Mouse (Mus musculus) kidney, embryonic 15.5 days (tissue): ENCODE data around the gene 1700029P11Rik. TPM values are rescaled to one million over a fixed set of nuclear protein-coding genes. Genes with fewer than 3 reads are reported as not detected.

ENCODE experiments used
- ATAC-seq: fragments of 200-750 bp; cut with Nextera tagmentation; replicated peaks from 2 replicates; pipeline ENCODE4 v1.8.0; 2017; ENCODE audit warnings: moderate TSS enrichment; ENCODE audit not compliant: low FRiP score
- H3K27ac ChIP-seq: fragments of 300-500 bp; sonication (generic); 2 replicates; pipeline ENCODE4 v1.5.1; 2015; ENCODE audit warnings: mild to moderate bottlenecking, inconsistent platforms
- H3K27me3 ChIP-seq: fragments of 300-500 bp; sonication (generic); 2 replicates; pipeline ENCODE4 v1.6.1; 2015; ENCODE audit warnings: inconsistent platforms
- H3K36me3 ChIP-seq: fragments of 300-500 bp; sonication (generic); 2 replicates; pipeline ENCODE4 v1.6.1; 2015; ENCODE audit warnings: inconsistent platforms
- H3K4me1 ChIP-seq: fragments of 300-500 bp; sonication (generic); 2 replicates; pipeline ENCODE4 v1.6.1; 2015; ENCODE audit warnings: inconsistent platforms
- H3K4me2 ChIP-seq: fragments of 300-500 bp; sonication (generic); 2 replicates; pipeline ENCODE4 v1.6.1; 2015; ENCODE audit warnings: moderate library complexity, mild to moderate bottlenecking, inconsistent platforms
- H3K4me3 ChIP-seq: fragments of 300-500 bp; sonication (generic); replicated peaks from 2 replicates; pipeline ENCODE4 v1.5.1; 2015; ENCODE audit warnings: mild to moderate bottlenecking, inconsistent platforms
- H3K9ac ChIP-seq: fragments of 300-500 bp; sonication (generic); 2 replicates; pipeline ENCODE4 v1.6.1; 2015; ENCODE audit warnings: mild to moderate bottlenecking, inconsistent platforms
- H3K9me3 ChIP-seq: fragments of 300-500 bp; sonication (generic); replicated peaks from 2 replicates; pipeline ENCODE4 v1.6.1; 2016; ENCODE audit warnings: inconsistent platforms
- WGBS: fragments of 180-500 bp; shearing (Covaris S2); methylation state at CpG from one replicate; pipeline ENCODE4 v1.1.7; 2015; ENCODE audit warnings: mixed read lengths; 5-methylcytosine and 5-hydroxymethylcytosine counted together
- polyA plus RNA-seq: library from polyadenylated mRNA; unstranded; fragments of >200 nt; fragmentation: Nextera tagmentation; extraction: Ambion mirVana; gene quantifications from 2 replicates; pipeline ENCODE4 v1.2.1, GENCODE M21; 2015

Gene 1700029P11Rik
- polyA plus RNA-seq, 1 experiment from 2014 or later = not detected

GRCm38 (mm10) chr15:82016830-82017229 is 36.5 kb downstream of the 1700029P11Rik start:
- Histone ChIP-seq H3K4me2 (peak overlapping the region; percentile 91), H3K4me1 (peaks cover 32% of the 10 kb centered on the region), H3K4me3 (peak overlapping the region; percentile 98), H3K27me3 (no peaks in the 10 kb centered on the region), H3K9me3 (no peaks in the 10 kb centered on the region), H3K36me3 (peaks cover 25% of the 10 kb centered on the region), H3K27ac (peak overlapping the region; percentile 88), H3K9ac (peak overlapping the region; percentile 89)
- 26% methylated on average over 6 of the region's 6 CpGs for WGBS
- no peak for ATAC-seq

- Histone ChIP-seq H3K4me2 (0 out of 2 replicates have a peak overlapping the region, but pooled peaks have one; percentile 17), H3K4me1 (peaks cover 32% of the 10 kb centered on the region), H3K4me3 (0 out of 2 replicates have a peak overlapping the region, but pooled peaks have one; percentile 8), H3K27me3 (no peaks in the 10 kb centered on the region), H3K9me3 (no peaks in the 10 kb centered on the region), H3K9ac (no peak overlapping the region), H3K27ac (no peak overlapping the region), H3K36me3 (peaks cover 31% of the 10 kb centered on the region)
- WGBS = 65% methylated on average over 4 of the region's 4 CpGs
- ATAC-seq = no peak
Observed at GRCm38 (mm10) chr15:82017461-82017860, 37.1 kb downstream of the 1700029P11Rik start.

- H3K36me3 ChIP-seq = peaks cover 50% of the 10 kb centered on the region
- H3K4me3 ChIP-seq = no peak overlapping the region
- no peaks in the 10 kb centered on the region for H3K27me3 ChIP-seq
- H3K4me1 ChIP-seq = peaks cover 21% of the 10 kb centered on the region
- H3K9me3 ChIP-seq = no peaks in the 10 kb centered on the region
- no peak for ATAC-seq
- no peak overlapping the region for H3K4me2 ChIP-seq
- H3K27ac ChIP-seq = no peak overlapping the region
- no peak overlapping the region for H3K9ac ChIP-seq
- WGBS = 83% methylated on average over 3 of the region's 3 CpGs
Observed at GRCm38 (mm10) chr15:82019288-82019687, 38.9 kb downstream of the 1700029P11Rik start.

GRCm38 (mm10) chr15:82022535-82023088 is 42.3 kb downstream of the 1700029P11Rik start:
- 89% methylated on average over 13 of the region's 13 CpGs for WGBS
- Histone ChIP-seq H3K27ac (no peak overlapping the region), H3K9ac (no peak overlapping the region), H3K4me2 (no peak overlapping the region), H3K27me3 (no peaks in the 10 kb centered on the region), H3K4me3 (no peak overlapping the region), H3K4me1 (no peaks in the 10 kb centered on the region), H3K9me3 (no peaks in the 10 kb centered on the region), H3K36me3 (peaks cover 83% of the 10 kb centered on the region)
- no peak for ATAC-seq

- Histone ChIP-seq H3K27ac (no peak overlapping the region), H3K9me3 (no peaks in the 10 kb centered on the region), H3K4me2 (no peak overlapping the region), H3K4me3 (no peak overlapping the region), H3K4me1 (no peaks in the 10 kb centered on the region), H3K9ac (no peak overlapping the region), H3K27me3 (no peaks in the 10 kb centered on the region), H3K36me3 (peaks cover 91% of the 10 kb centered on the region)
- no peak for ATAC-seq
- 89% methylated on average over 6 of the region's 6 CpGs for WGBS
Observed at GRCm38 (mm10) chr15:82023965-82024635, 43.8 kb downstream of the 1700029P11Rik start.

- Histone ChIP-seq H3K27me3 (no peaks in the 10 kb centered on the region), H3K36me3 (peaks cover 98% of the 10 kb centered on the region), H3K27ac (no peak overlapping the region), H3K4me1 (no peaks in the 10 kb centered on the region), H3K4me2 (no peak overlapping the region), H3K4me3 (no peak overlapping the region), H3K9me3 (no peaks in the 10 kb centered on the region), H3K9ac (no peak overlapping the region)
- ATAC-seq = no peak
- 88% methylated on average over 7 of the region's 7 CpGs for WGBS
Observed at GRCm38 (mm10) chr15:82027276-82027675, 46.9 kb downstream of the 1700029P11Rik start.

GRCm38 (mm10) chr15:82027726-82028125 is 47.4 kb downstream of the 1700029P11Rik start:
- Histone ChIP-seq H3K9me3 (no peaks in the 10 kb centered on the region), H3K27ac (no peak overlapping the region), H3K9ac (no peak overlapping the region), H3K27me3 (no peaks in the 10 kb centered on the region), H3K4me3 (no peak overlapping the region), H3K36me3 (peaks cover 97% of the 10 kb centered on the region), H3K4me2 (no peak overlapping the region), H3K4me1 (no peaks in the 10 kb centered on the region)
- ATAC-seq = no peak
- 89% methylated on average over 7 of the region's 7 CpGs for WGBS

Other genes starting within 250 kb of the 1700029P11Rik start
- gene Zc3h7b, start 235.5 kb upstream of the 1700029P11Rik start, polyA plus RNA-seq = 34.8 and 37.4 TPM in 2 replicates
- gene Rangap1, start 235.0 kb upstream of the 1700029P11Rik start, polyA plus RNA-seq = 99.1 and 106 TPM in 2 replicates
- 23.9 and 26.5 TPM in 2 replicates for gene Tef, start 178.1 kb upstream of the 1700029P11Rik start, polyA plus RNA-seq
- 28.2 and 29.3 TPM in 2 replicates for gene Tob2, start 121.7 kb upstream of the 1700029P11Rik start, polyA plus RNA-seq
- 159 and 163 TPM in 2 replicates for gene Phf5a, start 108.6 kb upstream of the 1700029P11Rik start, polyA plus RNA-seq
- 216 and 224 TPM in 2 replicates for gene Aco2, start 108.2 kb upstream of the 1700029P11Rik start, polyA plus RNA-seq
- gene Polr3h, start 54.3 kb upstream of the 1700029P11Rik start, polyA plus RNA-seq = 80.1 and 80.8 TPM in 2 replicates
- gene Csdc2, start 43.8 kb upstream of the 1700029P11Rik start, polyA plus RNA-seq = 24.7 and 30.7 TPM in 2 replicates
- gene Pmm1, start 19.6 kb upstream of the 1700029P11Rik start, polyA plus RNA-seq = 28.8 and 35.3 TPM in 2 replicates
- gene Xrcc6, start 7.3 kb downstream of the 1700029P11Rik start, polyA plus RNA-seq = 83.3 and 87.0 TPM in 2 replicates
- gene Desi1, start 53.3 kb downstream of the 1700029P11Rik start, polyA plus RNA-seq = 25.1 and 26.3 TPM in 2 replicates
- gene Snu13, start 67.1 kb downstream of the 1700029P11Rik start, polyA plus RNA-seq = 272 and 286 TPM in 2 replicates
- gene 4930407I10Rik, start 78.6 kb downstream of the 1700029P11Rik start, polyA plus RNA-seq = 0.03 TPM in 1 of 2 replicates, not detected in the other
- gene Mei1, start 89.5 kb downstream of the 1700029P11Rik start, polyA plus RNA-seq = 0.05 and 0.09 TPM in 2 replicates
- gene Ccdc134, start 147.4 kb downstream of the 1700029P11Rik start, polyA plus RNA-seq = 18.4 and 19.8 TPM in 2 replicates
- 126 and 147 TPM in 2 replicates for gene Srebf2, start 166.6 kb downstream of the 1700029P11Rik start, polyA plus RNA-seq
- 0.44 and 0.45 TPM in 2 replicates for gene Shisa8, start 232.3 kb downstream of the 1700029P11Rik start, polyA plus RNA-seq
- gene Tnfrsf13c, start 243.8 kb downstream of the 1700029P11Rik start, polyA plus RNA-seq = 0.10 TPM in 1 of 2 replicates, not detected in the other